Mouse (Mus musculus) cerebellum, adult 2 months (tissue): Measurements from ENCODE around the gene Polr3gl. TPM values are rescaled to one million over a fixed set of nuclear protein-coding genes. Genes with fewer than 3 reads are reported as not detected.

Experiments used
- DNase-seq, 2 experiments: peaks; one replicate each; pipeline ENCODE4 v3.0.0; 2021
- H3K27ac ChIP-seq: fragments of 200-500 bp; 2 replicates; pipeline ENCODE4 v1.5.1; 2012; ENCODE audit warnings: low read length, control low read depth, inconsistent platforms; ENCODE audit not compliant: insufficient read depth
- H3K27me3 ChIP-seq: fragments of 200-500 bp; 2 replicates; pipeline ENCODE4 v1.6.1; 2012; ENCODE audit warnings: inconsistent platforms, mild to moderate bottlenecking, low read length, moderate library complexity; ENCODE audit not compliant: control insufficient read depth, insufficient read depth
- H3K4me1 ChIP-seq: fragments of 200-500 bp; 2 replicates; pipeline ENCODE4 v1.6.1; 2011; ENCODE audit warnings: low read length; ENCODE audit not compliant: control insufficient read depth, insufficient read depth
- H3K4me3 ChIP-seq: fragments of 200-500 bp; replicated peaks from 2 replicates; pipeline ENCODE3; 2011; ENCODE audit warnings: mild to moderate bottlenecking, low read depth, low read length, control low read depth; ENCODE audit not compliant: insufficient read depth
- CTCF ChIP-seq: fragments of 200-500 bp; IDR thresholded peaks from 2 replicates; pipeline ENCODE4 v1.5.1; 2011; ENCODE audit warnings: low read depth, mild to moderate bottlenecking, control low read depth, low read length, moderate library complexity, borderline replicate concordance; ENCODE audit not compliant: insufficient read depth
- POLR2A ChIP-seq: fragments of 200-500 bp; IDR thresholded peaks from 2 replicates; pipeline ENCODE4 v1.6.1; 2011; ENCODE audit warnings: low read length, control low read depth, borderline replicate concordance; ENCODE audit not compliant: insufficient read depth
- whole genome bisulfite sequencing: fragments of 180-500 bp; shearing (Covaris S2); methylation state at CpG from one replicate; pipeline ENCODE4 v1.1.7; 2018; 5-methylcytosine and 5-hydroxymethylcytosine counted together
- polyA plus RNA-seq: library from polyadenylated mRNA; depleted of rRNA; stranded (reverse); fragments of >200 nt; gene quantifications from 2 replicates; pipeline ENCODE4 v1.2.3, GENCODE M21; 2012; rRNA removed

Gene Polr3gl
- 53.1 and 55.5 TPM in 2 replicates for polyA plus RNA-seq

GRCm38 (mm10) chr3:96593790-96594560, at the start of gene Polr3gl:
Gene Polr3gl, minus strand, starts transcription at chr3:96594181.
- Histone ChIP-seq H3K27me3 (no peaks in the 10 kb centered on the region), H3K27ac (peak within 1 kb of the TSS; percentile 83), H3K4me3 (peak within 1 kb of the TSS; percentile 84), H3K4me1 (peaks cover 14% of the 10 kb centered on the region)
- DNase-seq, result peak; percentile 97 to 98
- under 1% methylated on average over 38 of the region's 38 CpGs for WGBS
- peak; percentile 67 for TF ChIP-seq POLR2A
- TF ChIP-seq CTCF, result peak; percentile 17; the same call in 1 of the 2 replicates

DNA sequence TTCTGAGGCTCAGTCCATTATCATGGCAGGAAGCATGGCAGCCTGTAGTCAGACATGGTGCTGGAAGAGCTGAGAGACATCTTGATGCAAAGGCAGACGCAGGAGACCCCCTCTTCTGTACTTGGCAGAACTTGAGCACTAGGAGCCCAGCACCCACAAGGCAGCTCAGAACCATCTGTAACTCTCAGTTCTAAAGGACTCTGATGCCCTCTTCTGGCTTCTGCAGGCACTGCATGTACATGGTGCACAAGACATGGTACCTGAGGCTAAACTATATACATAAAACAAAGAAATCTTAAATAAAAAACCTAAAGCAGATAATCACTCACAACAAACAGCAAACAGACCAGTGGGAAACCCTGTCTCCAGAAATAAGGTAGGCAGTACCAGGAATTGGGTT, 45.2 kb upstream of the Polr3gl start:
- Histone ChIP-seq H3K4me3 (no peak overlapping the region), H3K4me1 (peaks cover 7% of the 10 kb centered on the region), H3K27me3 (no peaks in the 10 kb centered on the region), H3K27ac (no peak overlapping the region)
- WGBS, result 56% methylated on average over 1 of the region's 1 CpGs
- peak; percentile 53 to 73 for DNase-seq
- TF ChIP-seq CTCF, result peak; percentile 72
- no peak for TF ChIP-seq POLR2A

DNA sequence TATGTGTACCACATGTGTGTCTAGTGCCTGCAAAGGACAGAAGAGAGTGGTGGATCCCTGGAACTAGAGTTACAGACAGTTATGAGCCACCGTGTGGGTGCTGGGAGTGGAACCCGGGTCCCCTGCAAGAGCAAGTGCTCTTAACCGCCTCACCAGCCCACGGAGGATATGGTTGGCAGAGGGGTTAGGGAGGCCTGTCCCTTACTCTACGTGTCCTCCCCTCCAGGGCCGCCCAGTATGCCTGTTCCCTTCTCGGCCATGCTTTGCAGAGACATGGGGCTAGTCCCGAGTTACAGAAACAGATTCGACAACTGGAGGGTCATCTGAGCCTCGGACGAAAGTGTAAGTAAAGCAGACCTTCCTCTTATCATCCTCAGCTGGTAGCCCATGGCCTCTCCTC, 42.5 kb upstream of the Polr3gl start:
- Histone ChIP-seq H3K4me1 (peaks cover 7% of the 10 kb centered on the region), H3K27me3 (no peaks in the 10 kb centered on the region), H3K27ac (no peak overlapping the region), H3K4me3 (peak overlapping the region; percentile 29)
- DNase-seq, result no peak
- WGBS, result 55% methylated on average over 11 of the region's 11 CpGs
- no peak for TF ChIP-seq POLR2A
- no peak for TF ChIP-seq CTCF

DNA sequence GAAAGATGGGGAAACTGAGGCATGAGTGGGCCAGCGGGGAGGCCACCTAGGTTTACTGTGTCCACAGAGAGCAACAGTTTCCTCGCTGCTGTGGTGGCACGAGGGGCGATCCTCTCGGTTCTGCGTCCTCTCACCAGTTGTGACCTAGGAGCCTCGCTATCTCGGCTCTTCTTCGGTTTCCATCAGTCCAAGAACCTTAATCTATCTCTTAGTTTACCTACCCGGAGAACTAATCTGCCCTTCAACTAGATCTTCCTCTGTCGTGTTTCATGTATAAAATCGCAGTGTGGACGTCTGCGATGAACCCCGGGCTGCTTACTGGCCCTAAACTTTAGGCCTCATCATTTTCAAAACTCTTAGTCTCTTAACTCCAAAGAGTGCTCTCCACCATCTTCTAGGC, 41.9 kb upstream of the Polr3gl start:
- WGBS, result 5% methylated on average over 15 of the region's 15 CpGs
- peaks cover 7% of the 10 kb centered on the region for H3K4me1 ChIP-seq
- no peak for TF ChIP-seq POLR2A
- no peak for TF ChIP-seq CTCF
- no peak for DNase-seq
- peak overlapping the region; percentile 30 for H3K27ac ChIP-seq
- peak overlapping the region; percentile 87 for H3K4me3 ChIP-seq
- H3K27me3 ChIP-seq, result no peaks in the 10 kb centered on the region

GRCm38 (mm10) chr3:96634928-96635879, 41.2 kb upstream of the Polr3gl start, which contains the start of the genes Pex11b and Gm42957:
Gene Pex11b, plus strand, starts transcription at chr3:96635376.
Gene Gm42957, plus strand, starts transcription at chr3:96635474.
- peaks cover 7% of the 10 kb centered on the region for H3K4me1 ChIP-seq
- DNase-seq, result peak; percentile 88 to 91
- WGBS, result 2% methylated on average over 60 of the region's 60 CpGs
- H3K27me3 ChIP-seq, result no peaks in the 10 kb centered on the region
- H3K27ac ChIP-seq, result peak within 1 kb of the TSS; percentile 30
- TF ChIP-seq POLR2A (peak; percentile 68; the same call in 1 of the 2 replicates), CTCF (no peak)
- H3K4me3 ChIP-seq, result peak within 1 kb of the TSS; percentile 87

DNA sequence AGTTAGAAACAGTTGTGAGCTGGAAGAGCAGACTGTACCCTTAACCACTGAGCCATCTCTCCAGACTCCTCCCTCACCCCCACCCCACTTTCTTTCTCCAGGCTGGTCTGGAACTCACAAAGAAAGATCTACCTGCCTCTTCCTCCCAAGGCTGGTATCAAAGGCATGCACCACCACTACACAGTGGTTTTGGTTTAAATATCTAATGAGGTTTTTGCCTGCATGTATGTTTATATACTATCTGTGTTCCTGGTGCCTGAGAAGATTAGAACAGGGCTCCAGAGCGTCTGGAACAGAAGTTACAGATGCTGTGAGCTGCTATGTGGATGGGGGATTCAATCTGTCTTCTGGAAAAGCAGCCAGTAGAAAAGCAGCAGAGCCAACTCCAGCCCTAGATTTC, 40.0 kb upstream of the Polr3gl start:
- WGBS, result 79% methylated on average over 1 of the region's 1 CpGs
- peaks cover 7% of the 10 kb centered on the region for H3K4me1 ChIP-seq
- H3K4me3 ChIP-seq, result no peak overlapping the region
- no peak for DNase-seq
- H3K27me3 ChIP-seq, result no peaks in the 10 kb centered on the region
- no peak for TF ChIP-seq POLR2A
- TF ChIP-seq CTCF, result no peak
- H3K27ac ChIP-seq, result no peak overlapping the region

DNA sequence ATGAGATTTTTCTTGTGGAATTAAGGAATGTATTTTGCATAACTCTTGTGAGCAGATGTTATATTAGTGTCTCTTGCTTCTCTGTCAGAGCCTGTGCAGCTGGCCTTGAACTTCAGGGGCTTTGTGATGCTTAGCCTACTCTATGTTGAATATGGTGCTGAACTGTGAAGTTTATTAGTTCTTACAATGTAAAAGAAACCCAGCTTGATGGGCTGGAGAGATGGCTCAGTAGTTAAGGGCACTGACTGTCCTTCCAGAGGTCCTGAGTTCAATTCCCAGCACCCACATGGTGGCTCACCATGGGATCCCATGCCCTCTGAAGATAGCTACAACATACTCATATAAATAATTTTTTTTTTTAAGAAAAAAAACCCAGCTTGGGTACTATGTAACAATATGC, 38.1 kb upstream of the Polr3gl start:
- no peak for TF ChIP-seq CTCF
- TF ChIP-seq POLR2A, result no peak
- no peak for DNase-seq
- Histone ChIP-seq H3K4me3 (no peak overlapping the region), H3K27ac (no peak overlapping the region), H3K4me1 (peaks cover 7% of the 10 kb centered on the region), H3K27me3 (no peaks in the 10 kb centered on the region)
